Mouse (Mus musculus): ENCODE data around the gene Dyrk1a.
A peak's percentile ranks its signal among the peaks of the same experiment; 100 is the strongest.
"Not testable (repeated sequence)": the region's sequence is repeated elsewhere in the genome, so short reads cannot be mapped to it uniquely, and the experiment has no call there.

Dyrk1a gene

GRCm38 (mm10) chr16:94632424-94632963 lies 62.7 kb downstream of the Dyrk1a start:
- no peak for DNase-seq (ENCODE audit: low spot score in 2 of 2)

- no peak for DNase-seq (ENCODE audit: low spot score in 2 of 2)
These were observed 63.2 kb downstream of the Dyrk1a start for GRCm38 (mm10) chr16:94633012-94633411.

- DNase-seq (ENCODE audit: low spot score in 2 of 2), result no peak
These were observed 67.6 kb downstream of the Dyrk1a start for GRCm38 (mm10) chr16:94637423-94637822.

GRCm38 (mm10) chr16:94641799-94642198 lies 72.0 kb downstream of the Dyrk1a start:
- DNase-seq (ENCODE audit: low spot score in 2 of 2), result no peak

GRCm38 (mm10) chr16:94647153-94647552 lies 77.3 kb downstream of the Dyrk1a start:
- DNase-seq (ENCODE audit: low spot score in 2 of 2), result peak in 1 of 2 experiments; percentile 14

- DNase-seq (ENCODE audit: low spot score in 2 of 2), result peak in 1 of 2 experiments; percentile 16
These were observed 78.1 kb downstream of the Dyrk1a start for GRCm38 (mm10) chr16:94647925-94648324.

GRCm38 (mm10) chr16:94649861-94650260 lies 80.1 kb downstream of the Dyrk1a start:
- no peak for DNase-seq (ENCODE audit: low spot score in 2 of 2)

- no peak for DNase-seq (ENCODE audit: low spot score in 2 of 2)
These were observed 82.4 kb downstream of the Dyrk1a start for GRCm38 (mm10) chr16:94652091-94652713.

GRCm38 (mm10) chr16:94655083-94655482 lies 85.3 kb downstream of the Dyrk1a start:
- DNase-seq (ENCODE audit: low spot score in 2 of 2), result no peak

- no peak for DNase-seq (ENCODE audit: low spot score in 2 of 2)
These were observed 87.1 kb downstream of the Dyrk1a start for GRCm38 (mm10) chr16:94656891-94657290.

GRCm38 (mm10) chr16:94659394-94659793 lies 89.6 kb downstream of the Dyrk1a start:
- DNase-seq (ENCODE audit: low spot score in 2 of 2), result no peak

- no peak for DNase-seq (ENCODE audit: low spot score in 2 of 2)
These were observed 90.4 kb downstream of the Dyrk1a start for GRCm38 (mm10) chr16:94660221-94660620.

GRCm38 (mm10) chr16:94667557-94667956 lies 97.7 kb downstream of the Dyrk1a start:
- no peak for DNase-seq (ENCODE audit: low spot score in 2 of 2)

GRCm38 (mm10) chr16:94671313-94671712 lies 101.5 kb downstream of the Dyrk1a start:
- no peak for DNase-seq (ENCODE audit: low spot score in 2 of 2)

GRCm38 (mm10) chr16:94680924-94681323 lies 111.1 kb downstream of the Dyrk1a start:
- DNase-seq (ENCODE audit: low spot score in 2 of 2), result no peak

- no peak for DNase-seq (ENCODE audit: low spot score in 2 of 2)
These were observed 112.0 kb downstream of the Dyrk1a start for GRCm38 (mm10) chr16:94681760-94682159.

- DNase-seq (ENCODE audit: low spot score in 2 of 2), result no peak
These were observed 114.2 kb downstream of the Dyrk1a start for GRCm38 (mm10) chr16:94683960-94684359.

- DNase-seq (ENCODE audit: low spot score in 2 of 2), result no peak
These were observed 124.0 kb downstream of the Dyrk1a start for GRCm38 (mm10) chr16:94693687-94694305.

GRCm38 (mm10) chr16:94697553-94697952 lies 127.7 kb downstream of the Dyrk1a start:
- peak in 1 of 2 experiments; percentile 20 for DNase-seq (ENCODE audit: low spot score in 2 of 2)

- not testable (repeated sequence) for DNase-seq (ENCODE audit: low spot score in 2 of 2)
These were observed 128.4 kb downstream of the Dyrk1a start for GRCm38 (mm10) chr16:94698234-94698633.

- DNase-seq (ENCODE audit: low spot score in 2 of 2), result no peak
These were observed 131.3 kb downstream of the Dyrk1a start for GRCm38 (mm10) chr16:94701141-94701540.

GRCm38 (mm10) chr16:94701971-94702370 lies 132.2 kb downstream of the Dyrk1a start:
- no peak for DNase-seq (ENCODE audit: low spot score in 2 of 2)

GRCm38 (mm10) chr16:94713480-94714094 lies 143.8 kb downstream of the Dyrk1a start:
- peak; percentile 86 to 89 for DNase-seq (ENCODE audit: low spot score in 2 of 2)

Measured in right cerebral cortex, postnatal 10 days (tissue).